ENCODE assay signal across 12 mouse cellular contexts in genomic region chr6:38251464-38251863, GRCm38 (mm10). TPM values are rescaled to one million over a fixed set of nuclear protein-coding genes. Genes with fewer than 3 reads are reported as not detected.
DNase-seq lines count a peak whose midpoint lies in the region; ATAC-seq lines count a peak whose summit lies in the region.
"Had no signal": no experiment of that assay in that cellular context is flagged by ENCODE, and none has a peak within 500 bp of the region (broad histone marks: within the 10 kb centered on the region; RNA-seq: fewer than 3 reads in every experiment).

No protein-coding gene starts in this region.

- no peaks in the 10 kb centered on the region for H3K36me3 ChIP-seq in kidney, embryonic 14.5 days (ENCODE audit: control insufficient read depth, insufficient read depth, low read length)
- H3K36me3 ChIP-seq in hindbrain, embryonic 13.5 days, result no peaks in the 10 kb centered on the region
- no peaks in the 10 kb centered on the region for H3K36me3 ChIP-seq in neural tube, embryonic 12.5 days
- no peaks in the 10 kb centered on the region for H3K36me3 ChIP-seq in liver, embryonic 12.5 days
- H3K36me3 ChIP-seq: stomach, embryonic 15.5 days had no signal

- no peak for DNase-seq in kidney, adult 11 months
- peak; percentile 46 to 55 for DNase-seq in cerebellum, postnatal 36 days
- DNase-seq in urinary bladder, postnatal 10 days (ENCODE audit: low spot score), result no peak
- DNase-seq in Muller cell, postnatal 12 days (ENCODE audit: inconsistent ontology term), result no peak
- DNase-seq: gastrocnemius, postnatal 36 days; heart, postnatal 14 days; layer of hippocampus, postnatal 36 days had no signal

- H3K27ac ChIP-seq in kidney, embryonic 14.5 days (ENCODE audit: low read depth, low read length), result no peak overlapping the region
- H3K27ac ChIP-seq in hindbrain, embryonic 13.5 days, result no peak overlapping the region
- no peak overlapping the region for H3K27ac ChIP-seq in neural tube, embryonic 12.5 days
- H3K27ac ChIP-seq in liver, embryonic 12.5 days, result no peak overlapping the region
- H3K27ac ChIP-seq: stomach, embryonic 15.5 days had no signal

- no peaks in the 10 kb centered on the region for H3K9me3 ChIP-seq in kidney, embryonic 14.5 days (ENCODE audit: control insufficient read depth, low read length)
- H3K9me3 ChIP-seq in hindbrain, embryonic 13.5 days, result no peaks in the 10 kb centered on the region
- H3K9me3 ChIP-seq in neural tube, embryonic 12.5 days, result no peaks in the 10 kb centered on the region
- no peaks in the 10 kb centered on the region for H3K9me3 ChIP-seq in liver, embryonic 12.5 days (replicated peaks)
- H3K9me3 ChIP-seq: stomach, embryonic 15.5 days had no signal

- H3K9ac ChIP-seq in kidney, embryonic 14.5 days (ENCODE audit: low read depth, low read length), result peak overlapping the region; percentile 25; the same call in 1 of the 2 replicates
- peak overlapping the region; percentile 99 for H3K9ac ChIP-seq in hindbrain, embryonic 13.5 days
- no peak overlapping the region for H3K9ac ChIP-seq in neural tube, embryonic 12.5 days
- no peak overlapping the region for H3K9ac ChIP-seq in liver, embryonic 12.5 days
- H3K9ac ChIP-seq: stomach, embryonic 15.5 days had no signal

- H3K27me3 ChIP-seq in kidney, embryonic 14.5 days (ENCODE audit: control insufficient read depth, insufficient read depth, low read length), result no peaks in the 10 kb centered on the region
- H3K27me3 ChIP-seq in hindbrain, embryonic 13.5 days, result no peaks in the 10 kb centered on the region
- H3K27me3 ChIP-seq in neural tube, embryonic 12.5 days (replicated peaks), result no peaks in the 10 kb centered on the region
- H3K27me3 ChIP-seq in liver, embryonic 12.5 days (replicated peaks), result peaks cover 43% of the 10 kb centered on the region
- H3K27me3 ChIP-seq: stomach, embryonic 15.5 days had no signal

- ATAC-seq in kidney, embryonic 14.5 days (ENCODE audit: low FRiP score, low TSS enrichment), result no peak
- no peak for ATAC-seq in hindbrain, embryonic 13.5 days (ENCODE audit: low FRiP score)
- ATAC-seq in neural tube, embryonic 12.5 days (ENCODE audit: low FRiP score, low read depth), result no peak
- no peak for ATAC-seq in liver, embryonic 12.5 days

- 36% methylated on average over 4 of the region's 4 CpGs for WGBS in kidney, embryonic 14.5 days
- 60% methylated on average over 4 of the region's 4 CpGs for WGBS in hindbrain, embryonic 13.5 days
- 64% methylated on average over 4 of the region's 4 CpGs for WGBS in neural tube, embryonic 12.5 days
- 46% methylated on average over 4 of the region's 4 CpGs for WGBS in liver, embryonic 12.5 days (ENCODE audit: insufficient replicate concordance)

- H3K4me1 ChIP-seq in kidney, embryonic 14.5 days (ENCODE audit: control insufficient read depth, insufficient read depth, low read length), result peaks cover 20% of the 10 kb centered on the region
- peaks cover 65% of the 10 kb centered on the region for H3K4me1 ChIP-seq in hindbrain, embryonic 13.5 days (replicated peaks)
- H3K4me1 ChIP-seq in neural tube, embryonic 12.5 days, result peaks cover 47% of the 10 kb centered on the region
- H3K4me1 ChIP-seq in liver, embryonic 12.5 days, result peaks cover 22% of the 10 kb centered on the region

- no peak overlapping the region for H3K4me3 ChIP-seq in kidney, embryonic 14.5 days (ENCODE audit: low read length)
- H3K4me3 ChIP-seq in hindbrain, embryonic 13.5 days, result peak overlapping the region; percentile 93
- H3K4me3 ChIP-seq in neural tube, embryonic 12.5 days, result no peak overlapping the region; the same call in 1 of the 2 replicates
- no peak overlapping the region for H3K4me3 ChIP-seq in liver, embryonic 12.5 days

- peak overlapping the region; percentile 74 for H3K4me2 ChIP-seq in kidney, embryonic 14.5 days (replicated peaks; ENCODE audit: low read depth, low read length)
- H3K4me2 ChIP-seq in hindbrain, embryonic 13.5 days, result peak overlapping the region; percentile 86
- peak overlapping the region; percentile 75 for H3K4me2 ChIP-seq in neural tube, embryonic 12.5 days (replicated peaks)
- H3K4me2 ChIP-seq in liver, embryonic 12.5 days, result no peak overlapping the region

RNA-seq across cellular contexts. Expression of gene D630045J12Rik, which starts 2.3 kb away (rescaled TPM):
- 7.9 and 12.3 TPM in 2 replicates for polyA plus RNA-seq in kidney, embryonic 14.5 days (2014; fragmentation: Nextera tagmentation; extraction: Ambion mirVana)
- 13.4 and 14.0 TPM in 2 replicates for polyA plus RNA-seq in hindbrain, embryonic 13.5 days (2015; fragmentation: Nextera tagmentation; extraction: Ambion mirVana)
- polyA plus RNA-seq in neural tube, embryonic 12.5 days (2016; fragmentation: Nextera tagmentation; extraction: Ambion mirVana), result 12.4 and 13.3 TPM in 2 replicates
- polyA plus RNA-seq in liver, embryonic 12.5 days (2016; fragmentation: Nextera tagmentation; extraction: Ambion mirVana), result 0.80 and 0.97 TPM in 2 replicates

RNA-seq across cellular contexts. Expression of gene Zc3hav1l, which starts 47.6 kb away (rescaled TPM):
- 10.9 and 14.9 TPM in 2 replicates for polyA plus RNA-seq in kidney, embryonic 14.5 days (2014; fragmentation: Nextera tagmentation; extraction: Ambion mirVana)
- polyA plus RNA-seq in hindbrain, embryonic 13.5 days (2015; fragmentation: Nextera tagmentation; extraction: Ambion mirVana), result 9.1 and 9.9 TPM in 2 replicates
- polyA plus RNA-seq in neural tube, embryonic 12.5 days (2016; fragmentation: Nextera tagmentation; extraction: Ambion mirVana), result 12.9 and 14.9 TPM in 2 replicates
- 3.9 and 4.0 TPM in 2 replicates for polyA plus RNA-seq in liver, embryonic 12.5 days (2016; fragmentation: Nextera tagmentation; extraction: Ambion mirVana)

Comparison
In these comparisons a context has a peak if more than half of its experiments do, and no peak if none do; other contexts are left out.
1. H3K9ac ChIP-seq: peak in kidney, embryonic 14.5 days (single experiment) and hindbrain, embryonic 13.5 days (single experiment); none in neural tube, embryonic 12.5 days (single experiment) and liver, embryonic 12.5 days (single experiment).
2. DNase-seq: peak in cerebellum, postnatal 36 days (2 of 2); none in kidney, adult 11 months (single experiment), urinary bladder, postnatal 10 days (single experiment) and Muller cell, postnatal 12 days (single experiment).